Mouse (Mus musculus): ENCODE measurements around the gene Chsy1.

The Chsy1 gene

GRCm38 (mm10) chr7:66109855-66110635 is 730 bp downstream of the Chsy1 start:
- DNase-seq, result peak in 1 of 2 experiments; percentile 57

- peak in 1 of 2 experiments; percentile 41 for DNase-seq
Measured at GRCm38 (mm10) chr7:66110636-66111112, 1.4 kb downstream of the Chsy1 start.

- no peak for DNase-seq
Measured at GRCm38 (mm10) chr7:66111211-66111610, 1.9 kb downstream of the Chsy1 start.

GRCm38 (mm10) chr7:66113561-66113960 is 4.2 kb downstream of the Chsy1 start:
- DNase-seq, result no peak

- no peak for DNase-seq
Measured at GRCm38 (mm10) chr7:66115821-66116343, 6.6 kb downstream of the Chsy1 start.

- DNase-seq, result no peak
Measured at GRCm38 (mm10) chr7:66116906-66117482, 7.7 kb downstream of the Chsy1 start.

- no peak for DNase-seq
Measured at GRCm38 (mm10) chr7:66118046-66118445, 8.7 kb downstream of the Chsy1 start.

GRCm38 (mm10) chr7:66118796-66119195 is 9.5 kb downstream of the Chsy1 start:
- no peak for DNase-seq

- DNase-seq, result no peak
Measured at GRCm38 (mm10) chr7:66120139-66120538, 10.8 kb downstream of the Chsy1 start.

- no peak for DNase-seq
Measured at GRCm38 (mm10) chr7:66120702-66121396, 11.5 kb downstream of the Chsy1 start.

GRCm38 (mm10) chr7:66124551-66124968 is 15.2 kb downstream of the Chsy1 start:
- DNase-seq, result no peak

GRCm38 (mm10) chr7:66125368-66125767 is 16.1 kb downstream of the Chsy1 start:
- DNase-seq, result no peak

- DNase-seq, result no peak
Measured at GRCm38 (mm10) chr7:66127951-66128645, 18.8 kb downstream of the Chsy1 start.

GRCm38 (mm10) chr7:66128857-66129256 is 19.5 kb downstream of the Chsy1 start:
- no peak for DNase-seq

GRCm38 (mm10) chr7:66130296-66130695 is 21.0 kb downstream of the Chsy1 start:
- DNase-seq, result no peak

- no peak for DNase-seq
Measured at GRCm38 (mm10) chr7:66131776-66132421, 22.6 kb downstream of the Chsy1 start.

GRCm38 (mm10) chr7:66134154-66134553 is 24.8 kb downstream of the Chsy1 start:
- no peak for DNase-seq

GRCm38 (mm10) chr7:66135644-66136043 is 26.3 kb downstream of the Chsy1 start:
- peak in 1 of 2 experiments; percentile 34 for DNase-seq

- no peak for DNase-seq
Measured at GRCm38 (mm10) chr7:66136187-66136586, 26.9 kb downstream of the Chsy1 start.

- DNase-seq, result no peak
Measured at GRCm38 (mm10) chr7:66137309-66137708, 28.0 kb downstream of the Chsy1 start.

GRCm38 (mm10) chr7:66138301-66138700 is 29.0 kb downstream of the Chsy1 start:
- DNase-seq, result no peak

GRCm38 (mm10) chr7:66138878-66139277 is 29.6 kb downstream of the Chsy1 start:
- DNase-seq, result no peak
